Mouse (Mus musculus) spleen, adult 2 months (tissue): ENCODE results near the gene Rdh8. TPM values are rescaled to one million over a fixed set of nuclear protein-coding genes. Genes with fewer than 3 reads are reported as not detected.

Experiments
- DNase-seq, 2 experiments: peaks; one replicate each; pipeline versions ENCODE4 v3.0.0 to v3.0.0-alpha.2; 2012 to 2021; ENCODE audit warnings: low spot score in 2 of 2, low read depth in 1 of 2
- H3K27ac ChIP-seq: fragments of 200-500 bp; 2 replicates; pipeline ENCODE4 v1.5.1; 2012; ENCODE audit warnings: low read length, inconsistent platforms; ENCODE audit not compliant: insufficient read depth
- H3K27me3 ChIP-seq: fragments of 200-500 bp; 2 replicates; pipeline ENCODE4 v1.6.1; 2012; ENCODE audit warnings: mild to moderate bottlenecking, moderate library complexity, low read length, inconsistent platforms; ENCODE audit not compliant: control insufficient read depth, insufficient read depth
- H3K36me3 ChIP-seq: fragments of 200-500 bp; 2 replicates; pipeline ENCODE4 v1.6.1; 2012; ENCODE audit warnings: mild to moderate bottlenecking, low read length, inconsistent platforms; ENCODE audit not compliant: control insufficient read depth, insufficient read depth
- H3K4me1 ChIP-seq: fragments of 200-500 bp; 2 replicates; pipeline ENCODE4 v1.6.1; 2011; ENCODE audit warnings: inconsistent platforms; ENCODE audit not compliant: control insufficient read depth, insufficient read depth, insufficient read length
- H3K4me3 ChIP-seq: fragments of 200-500 bp; 2 replicates; pipeline ENCODE4 v1.5.1; 2011; ENCODE audit warnings: mild to moderate bottlenecking, inconsistent platforms; ENCODE audit not compliant: insufficient read depth, insufficient read length; ENCODE audit errors: extremely low read depth
- CTCF ChIP-seq: fragments of 200-500 bp; IDR thresholded peaks from 2 replicates; pipeline ENCODE4 v1.5.1; 2011; ENCODE audit warnings: mild to moderate bottlenecking, inconsistent platforms; ENCODE audit not compliant: insufficient read depth, insufficient read length, insufficient replicate concordance; ENCODE audit errors: extremely low read depth
- POLR2A ChIP-seq: fragments of 200-500 bp; IDR thresholded peaks from 2 replicates; pipeline ENCODE4 v1.6.1; 2011; ENCODE audit warnings: low read depth, low read length, inconsistent platforms
- WGBS: fragments of 180-500 bp; shearing (Covaris S2); methylation state at CpG from one replicate; pipeline ENCODE4 v1.1.7; 2018; 5-methylcytosine and 5-hydroxymethylcytosine counted together
- polyA plus RNA-seq: library from polyadenylated mRNA; depleted of rRNA; stranded (reverse); fragments of >200 nt; gene quantifications from 2 replicates; pipeline ENCODE4 v1.2.3, GENCODE M21; 2012

The Rdh8 gene
- polyA plus RNA-seq, 1 experiment = not detected

DNA sequence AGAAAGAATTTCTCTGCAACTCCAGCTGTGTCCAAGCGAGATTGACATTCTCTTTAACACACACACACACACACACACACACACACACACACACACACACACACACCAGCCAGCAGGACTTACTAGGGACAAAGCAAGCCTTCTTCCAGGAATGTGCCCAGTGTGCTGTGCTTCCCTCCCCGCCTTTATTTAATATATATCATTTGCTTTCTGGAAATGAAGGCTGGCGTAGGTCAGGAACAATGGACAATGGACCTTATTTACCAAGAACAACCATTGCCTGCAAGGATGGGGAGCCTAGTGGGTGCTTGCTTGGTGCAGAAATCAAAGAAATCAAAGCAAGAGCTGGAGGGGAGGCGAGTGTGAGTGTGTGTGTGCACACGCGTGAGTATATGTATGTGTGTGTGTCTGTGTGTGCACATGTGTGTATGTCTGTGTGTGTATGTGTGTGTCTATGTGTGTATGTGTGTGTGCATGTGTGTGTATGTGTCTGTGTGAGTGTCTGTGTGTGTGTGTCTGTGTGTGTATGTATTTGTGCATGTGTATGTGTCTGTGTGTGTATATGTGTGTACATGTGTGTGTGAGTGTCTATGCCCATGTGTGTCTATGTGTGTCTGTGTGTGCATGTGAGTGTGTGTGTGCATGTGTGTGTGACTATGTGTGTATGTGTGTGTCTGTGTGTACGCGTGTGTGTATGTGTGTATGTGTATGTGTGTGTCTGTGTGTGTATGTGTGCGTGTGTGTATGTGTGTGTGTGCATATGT lies 19.1 kb downstream of the Rdh8 start:
- H3K4me3 ChIP-seq = no peak overlapping the region

DNA sequence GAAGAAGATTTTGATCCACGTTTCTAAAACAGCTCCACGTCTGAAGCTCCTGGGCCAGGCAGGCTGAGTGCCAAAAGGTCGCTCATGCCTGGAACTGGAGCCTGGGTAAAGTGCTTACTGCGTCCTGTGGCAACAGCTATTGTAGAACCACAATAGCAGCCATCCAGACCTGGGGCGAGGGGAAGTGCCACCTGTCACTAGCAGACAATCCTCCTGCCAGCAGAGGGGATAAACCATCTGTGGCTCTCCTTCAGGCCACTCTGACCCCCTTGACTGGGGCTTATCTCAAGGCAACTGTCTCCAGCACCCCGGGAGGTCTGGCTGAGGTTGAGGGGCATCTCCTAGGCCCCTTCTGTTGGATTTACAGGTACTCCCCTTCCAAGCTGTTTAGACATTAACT lies 20.6 kb downstream of the Rdh8 start:
- Histone ChIP-seq H3K27me3 (no peaks in the 10 kb centered on the region), H3K36me3 (no peaks in the 10 kb centered on the region), H3K27ac (no peak overlapping the region), H3K4me1 (no peaks in the 10 kb centered on the region), H3K4me3 (no peak overlapping the region)
- WGBS = 66% methylated on average over 6 of the region's 6 CpGs
- TF ChIP-seq CTCF = no peak
- no peak for TF ChIP-seq POLR2A
- no peak for DNase-seq

More for the DNA sequence above, 19.1 kb downstream of the Rdh8 start:
- DNase-seq = no peak
- TF ChIP-seq CTCF = no peak
- no peak for TF ChIP-seq POLR2A
- WGBS = 85% methylated on average over 9 of the region's 9 CpGs
- Histone ChIP-seq H3K36me3 (no peaks in the 10 kb centered on the region), H3K4me1 (no peaks in the 10 kb centered on the region), H3K27ac (no peak overlapping the region), H3K27me3 (no peaks in the 10 kb centered on the region)

DNA sequence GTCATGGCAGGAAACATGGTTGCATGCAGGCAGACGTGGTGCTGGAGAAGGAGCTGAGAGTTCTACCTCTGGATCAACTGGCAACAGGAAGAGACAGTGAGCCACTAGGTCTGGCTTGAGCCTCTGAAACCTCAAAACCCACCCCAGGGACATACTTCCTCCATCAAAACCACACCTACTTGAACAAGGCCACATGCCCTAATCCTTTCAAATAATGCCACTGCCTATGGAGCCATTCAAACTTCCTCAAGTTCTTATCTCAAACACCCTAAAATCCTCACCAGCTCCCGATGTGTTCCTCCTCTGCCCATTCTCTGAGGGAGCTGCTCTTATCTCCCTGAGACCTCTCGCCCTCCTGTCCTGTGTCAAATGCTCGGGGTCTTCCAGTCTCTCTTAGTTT lies 23.9 kb downstream of the Rdh8 start:
- no peak for TF ChIP-seq CTCF
- H3K36me3 ChIP-seq = no peaks in the 10 kb centered on the region
- DNase-seq = no peak
- no peaks in the 10 kb centered on the region for H3K27me3 ChIP-seq
- H3K27ac ChIP-seq = no peak overlapping the region
- H3K4me3 ChIP-seq = no peak overlapping the region
- WGBS = 27% methylated on average over 4 of the region's 4 CpGs
- no peaks in the 10 kb centered on the region for H3K4me1 ChIP-seq

DNA sequence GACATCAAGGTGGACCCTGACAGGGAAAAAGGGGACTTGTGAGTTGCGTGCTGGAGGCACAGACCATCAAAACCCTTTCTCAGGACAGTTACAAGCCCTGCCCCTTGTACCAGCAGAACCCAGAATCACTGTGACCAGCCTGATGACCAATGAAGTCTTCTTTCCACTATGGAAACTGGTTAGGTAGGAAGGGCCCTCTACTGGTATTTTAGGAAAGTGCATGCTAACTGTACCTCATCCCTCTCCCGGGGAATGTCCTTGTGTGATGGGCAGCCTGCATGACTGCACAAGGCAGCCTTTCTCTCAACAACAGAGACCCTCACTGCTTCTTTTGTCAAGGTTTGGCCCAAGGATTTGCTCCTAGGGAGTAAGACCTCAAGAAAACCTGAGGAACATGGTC lies 24.4 kb downstream of the Rdh8 start:
- no peak overlapping the region for H3K4me3 ChIP-seq
- no peaks in the 10 kb centered on the region for H3K27me3 ChIP-seq
- no peaks in the 10 kb centered on the region for H3K4me1 ChIP-seq
- no peaks in the 10 kb centered on the region for H3K36me3 ChIP-seq
- DNase-seq = no peak
- TF ChIP-seq POLR2A (no peak), CTCF (no peak)
- no peak overlapping the region for H3K27ac ChIP-seq
- 47% methylated on average over 2 of the region's 2 CpGs for WGBS

DNA sequence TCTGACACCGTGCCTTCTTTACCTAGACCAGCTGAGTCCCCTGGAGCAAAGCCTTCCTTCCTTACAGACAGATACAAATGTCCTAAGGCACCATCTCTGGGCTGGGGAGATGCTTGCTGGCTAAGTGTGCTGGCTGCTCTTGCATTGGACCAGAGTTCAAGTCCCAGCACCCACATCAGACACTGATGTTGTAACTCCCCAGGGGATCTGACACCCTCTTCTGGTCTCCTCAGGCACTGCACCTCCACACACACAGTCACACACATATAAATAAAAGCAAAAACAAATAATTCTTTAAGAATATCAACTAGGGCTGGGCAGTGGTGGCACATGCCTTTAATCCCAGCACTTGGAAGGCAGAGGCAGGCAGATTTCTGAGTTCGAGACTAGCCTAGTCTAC lies 31.9 kb downstream of the Rdh8 start:
- WGBS = 89% methylated on average over 2 of the region's 2 CpGs
- no peak overlapping the region for H3K4me3 ChIP-seq
- no peak for DNase-seq

DNA sequence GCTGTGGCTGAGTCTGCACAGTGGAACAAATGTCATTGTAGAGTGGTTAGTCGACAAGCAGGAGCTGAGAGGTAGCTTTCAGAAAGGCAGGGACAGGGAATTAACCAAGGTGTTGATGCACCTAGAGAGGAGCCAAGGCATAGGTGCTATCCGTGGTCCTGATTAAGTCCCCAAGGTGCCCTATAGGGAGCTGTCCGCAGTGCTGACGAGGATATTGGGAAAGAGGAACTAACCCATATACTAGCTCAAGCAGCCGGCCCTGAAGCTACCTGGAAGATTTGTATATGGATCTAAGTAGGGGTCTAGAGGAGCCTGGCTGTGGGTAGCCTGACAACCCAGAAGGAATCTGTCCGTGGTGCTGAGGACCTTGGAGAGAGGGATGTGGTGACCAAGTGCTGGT lies 38.8 kb downstream of the Rdh8 start:
- no peak for TF ChIP-seq POLR2A
- no peak for TF ChIP-seq CTCF
- DNase-seq = peak; percentile 55 to 59
- no peak overlapping the region for H3K4me3 ChIP-seq
- H3K36me3 ChIP-seq = no peaks in the 10 kb centered on the region
- H3K4me1 ChIP-seq = no peaks in the 10 kb centered on the region
- H3K27ac ChIP-seq = no peak overlapping the region
- WGBS = 5% methylated on average over 6 of the region's 6 CpGs
- no peaks in the 10 kb centered on the region for H3K27me3 ChIP-seq

More for the DNA sequence above, 31.9 kb downstream of the Rdh8 start:
- Histone ChIP-seq H3K27ac (no peak overlapping the region), H3K4me1 (no peaks in the 10 kb centered on the region), H3K36me3 (no peaks in the 10 kb centered on the region), H3K27me3 (no peaks in the 10 kb centered on the region)
- no peak for TF ChIP-seq POLR2A
- no peak for TF ChIP-seq CTCF

DNA sequence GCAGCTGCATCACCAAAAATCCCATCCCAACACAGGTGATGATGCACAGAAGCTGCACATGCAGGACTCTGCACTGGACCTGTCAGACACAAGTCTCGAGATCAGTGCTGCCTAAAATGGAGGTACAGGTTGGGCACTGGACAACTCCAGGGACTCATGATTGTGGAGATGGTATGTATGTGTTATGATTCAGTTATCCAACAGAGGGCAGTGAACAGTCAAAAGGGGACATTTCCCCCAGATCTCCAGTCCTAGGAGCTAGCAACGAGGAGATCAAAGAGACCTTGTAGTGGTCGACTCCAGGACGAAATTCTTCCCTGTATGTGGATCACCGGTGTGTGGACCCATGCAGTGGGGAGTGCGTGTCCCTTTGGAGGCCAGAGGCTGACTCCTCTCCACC lies 41.6 kb downstream of the Rdh8 start:
- DNase-seq = no peak
- no peak for TF ChIP-seq CTCF
- no peak for TF ChIP-seq POLR2A
- Histone ChIP-seq H3K36me3 (no peaks in the 10 kb centered on the region), H3K4me1 (no peaks in the 10 kb centered on the region), H3K4me3 (no peak overlapping the region), H3K27me3 (no peaks in the 10 kb centered on the region), H3K27ac (no peak overlapping the region)
- WGBS = 45% methylated on average over 6 of the region's 6 CpGs
